Mouse (Mus musculus) stomach, postnatal 0 days (tissue): Measurements from ENCODE around the gene Mpp1.

Experiments used
- CTCF ChIP-seq: IDR thresholded peaks from 2 replicates; pipeline ENCODE4 v1.5.1; 2016; ENCODE audit warnings: antibody characterized with exemption, low read depth, mild to moderate bottlenecking, moderate library complexity
- EP300 ChIP-seq: optimal IDR thresholded peaks from 2 replicates; pipeline ENCODE3; 2016; ENCODE audit warnings: antibody characterized with exemption

DNA sequence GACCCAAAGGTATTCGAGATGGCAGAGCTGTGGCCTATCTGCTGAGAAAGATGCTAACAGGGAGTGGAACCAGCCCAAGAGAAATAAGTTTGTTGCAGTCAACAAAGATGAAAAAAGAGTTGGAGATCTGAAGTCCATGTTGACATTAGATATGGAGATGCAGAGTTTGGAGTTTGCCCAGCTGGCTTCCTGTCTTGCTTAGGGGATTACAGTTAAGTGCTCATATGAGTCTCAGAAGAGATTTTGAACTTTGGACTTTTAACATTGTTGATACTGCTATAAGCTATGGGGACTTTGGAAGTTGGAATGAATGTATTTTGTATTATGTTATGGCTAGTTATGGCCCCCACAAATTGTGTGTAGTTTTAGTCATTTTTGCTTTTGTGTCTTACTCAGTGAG, 21.4 kb upstream of the Mpp1 start:
- no peak for TF ChIP-seq CTCF
- no peak for TF ChIP-seq EP300
